Mouse (Mus musculus): ENCODE results near the gene Tnfsfm13. TPM values are rescaled to one million over a fixed set of nuclear protein-coding genes. Genes with fewer than 3 reads are reported as not detected.
A peak's percentile ranks its signal among the peaks of the same experiment; 100 is the strongest.

Tnfsfm13 gene
- polyA plus RNA-seq, 1 experiment from 2014 or later, result 3.0 TPM

DNA sequence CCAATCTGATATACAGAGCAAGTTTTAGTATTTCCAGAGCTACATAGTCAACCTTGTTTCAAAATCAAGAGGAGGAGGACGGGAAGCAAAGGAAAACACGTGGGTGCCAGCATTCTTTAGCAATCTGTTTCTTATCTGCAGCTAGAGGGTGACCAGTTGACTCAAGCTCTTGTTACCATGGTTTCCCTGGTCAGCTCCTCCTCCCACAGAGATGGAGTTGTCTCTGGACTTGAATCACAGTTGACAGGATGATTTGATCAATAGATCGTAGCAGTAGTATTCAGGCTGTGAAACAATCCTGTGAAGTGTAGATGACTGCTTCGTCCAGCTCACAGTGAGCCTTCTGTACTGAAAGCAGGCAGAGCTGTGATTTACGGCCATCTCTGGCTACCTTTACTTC, 20.0 kb upstream of the Tnfsfm13 start:
- Histone ChIP-seq H3K4me2 (ENCODE audit: low read depth, low read length) (no peak overlapping the region), H3K36me3 (ENCODE audit: control insufficient read depth, insufficient read depth, low read length) (no peaks in the 10 kb centered on the region), H3K9me3 (ENCODE audit: control insufficient read depth, low read length) (no peaks in the 10 kb centered on the region), H3K27me3 (replicated peaks; ENCODE audit: control insufficient read depth, insufficient read depth, low read length) (no peaks in the 10 kb centered on the region), H3K27ac (ENCODE audit: low read length) (no peak overlapping the region), H3K4me3 (ENCODE audit: low read length) (no peak overlapping the region), H3K9ac (ENCODE audit: low read depth, low read length) (no peak overlapping the region), H3K4me1 (ENCODE audit: control insufficient read depth, insufficient read depth, low read length) (peaks cover 5% of the 10 kb centered on the region)
- ATAC-seq, result peak; percentile 64
- 11% methylated on average over 5 of the region's 5 CpGs for WGBS

DNA sequence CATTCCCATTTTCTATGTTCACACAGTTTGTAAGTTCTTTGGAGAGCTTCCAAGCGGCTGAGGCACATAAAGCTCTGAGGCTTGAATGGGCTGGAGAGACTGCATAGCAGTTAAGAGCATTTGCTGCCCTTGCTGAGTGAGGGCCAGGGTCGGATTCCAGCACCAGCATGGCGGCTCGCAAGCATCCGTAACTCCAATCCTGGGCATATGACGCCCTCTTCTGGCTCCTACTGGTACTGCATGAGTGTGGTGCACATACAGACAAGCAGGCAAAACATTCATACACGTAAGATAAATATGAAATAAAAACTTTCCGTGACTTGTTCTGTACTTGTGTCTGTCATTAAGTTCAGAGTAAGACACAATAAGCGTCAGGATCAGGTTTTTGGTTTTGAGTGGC, 19.6 kb upstream of the Tnfsfm13 start:
- Histone ChIP-seq H3K27ac (ENCODE audit: low read length) (no peak overlapping the region), H3K36me3 (ENCODE audit: control insufficient read depth, insufficient read depth, low read length) (no peaks in the 10 kb centered on the region), H3K27me3 (replicated peaks; ENCODE audit: control insufficient read depth, insufficient read depth, low read length) (no peaks in the 10 kb centered on the region), H3K9ac (ENCODE audit: low read depth, low read length) (no peak overlapping the region), H3K4me2 (ENCODE audit: low read depth, low read length) (no peak overlapping the region), H3K4me3 (ENCODE audit: low read length) (no peak overlapping the region), H3K9me3 (ENCODE audit: control insufficient read depth, low read length) (no peaks in the 10 kb centered on the region), H3K4me1 (ENCODE audit: control insufficient read depth, insufficient read depth, low read length) (peaks cover 5% of the 10 kb centered on the region)
- ATAC-seq, result no peak
- 55% methylated on average over 9 of the region's 9 CpGs for WGBS

DNA sequence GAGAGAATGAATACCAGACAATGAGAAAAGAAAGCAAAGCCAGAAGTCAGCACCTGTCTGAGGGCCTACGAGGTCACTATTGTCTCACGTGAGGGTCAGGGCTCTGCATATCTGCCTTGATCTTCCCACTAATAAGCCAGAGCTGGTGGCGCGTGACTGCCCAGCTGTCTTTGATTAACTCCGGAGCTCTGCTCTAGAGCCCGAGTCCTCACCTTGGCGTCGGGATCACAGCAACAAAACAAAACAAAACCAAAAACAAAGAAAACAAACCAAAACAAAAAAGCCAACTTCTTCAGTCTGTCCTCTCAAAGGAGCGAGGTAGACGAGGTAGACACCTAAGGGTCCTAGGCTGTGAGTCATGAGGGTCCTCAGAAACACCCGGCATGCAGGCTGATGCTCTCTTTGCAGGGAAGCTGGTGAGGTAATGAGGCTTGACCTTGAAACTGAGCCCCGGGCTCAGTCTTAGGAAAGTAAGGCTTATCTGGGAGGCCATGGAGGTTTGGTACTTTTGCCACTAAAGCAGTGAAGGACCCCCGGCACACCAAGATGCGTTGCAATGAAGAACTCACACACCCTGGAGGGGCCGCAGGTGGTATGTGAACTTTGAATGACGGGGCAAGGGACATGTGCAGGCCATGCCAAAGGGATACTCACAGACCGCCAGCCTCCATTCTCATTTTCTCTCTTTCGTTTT, 18.9 kb upstream of the Tnfsfm13 start:
- H3K4me3 ChIP-seq (ENCODE audit: low read length), result no peak overlapping the region
- WGBS, result 74% methylated on average over 18 of the region's 18 CpGs

GRCm38 (mm10) chr11:69712954-69713672, 17.2 kb upstream of the Tnfsfm13 start:
- H3K4me3 ChIP-seq (ENCODE audit: low read length), result no peak overlapping the region
- H3K27me3 ChIP-seq (replicated peaks; ENCODE audit: control insufficient read depth, insufficient read depth, low read length), result no peaks in the 10 kb centered on the region
- H3K27ac ChIP-seq (ENCODE audit: low read length), result no peak overlapping the region
- H3K36me3 ChIP-seq (ENCODE audit: control insufficient read depth, insufficient read depth, low read length), result no peaks in the 10 kb centered on the region
- no peak overlapping the region for H3K4me2 ChIP-seq (ENCODE audit: low read depth, low read length)
- no peak overlapping the region for H3K9ac ChIP-seq (ENCODE audit: low read depth, low read length)
- 81% methylated on average over 20 of the region's 20 CpGs for WGBS
- ATAC-seq, result no peak
- H3K4me1 ChIP-seq (ENCODE audit: control insufficient read depth, insufficient read depth, low read length), result peaks cover 5% of the 10 kb centered on the region
- H3K9me3 ChIP-seq (ENCODE audit: control insufficient read depth, low read length), result no peaks in the 10 kb centered on the region

More for the DNA sequence above, 18.9 kb upstream of the Tnfsfm13 start:
- no peak overlapping the region for H3K4me2 ChIP-seq (ENCODE audit: low read depth, low read length)
- H3K36me3 ChIP-seq (ENCODE audit: control insufficient read depth, insufficient read depth, low read length), result no peaks in the 10 kb centered on the region
- no peaks in the 10 kb centered on the region for H3K27me3 ChIP-seq (replicated peaks; ENCODE audit: control insufficient read depth, insufficient read depth, low read length)
- no peak overlapping the region for H3K27ac ChIP-seq (ENCODE audit: low read length)
- no peaks in the 10 kb centered on the region for H3K9me3 ChIP-seq (ENCODE audit: control insufficient read depth, low read length)
- H3K9ac ChIP-seq (ENCODE audit: low read depth, low read length), result no peak overlapping the region
- peaks cover 5% of the 10 kb centered on the region for H3K4me1 ChIP-seq (ENCODE audit: control insufficient read depth, insufficient read depth, low read length)
- no peak for ATAC-seq

- H3K4me2 ChIP-seq (ENCODE audit: low read depth, low read length), result no peak overlapping the region
- H3K27me3 ChIP-seq (replicated peaks; ENCODE audit: control insufficient read depth, insufficient read depth, low read length), result no peaks in the 10 kb centered on the region
- H3K36me3 ChIP-seq (ENCODE audit: control insufficient read depth, insufficient read depth, low read length), result no peaks in the 10 kb centered on the region
- no peak overlapping the region for H3K9ac ChIP-seq (ENCODE audit: low read depth, low read length)
- no peak for ATAC-seq
- WGBS, result 70% methylated on average over 2 of the region's 2 CpGs
- H3K4me1 ChIP-seq (ENCODE audit: control insufficient read depth, insufficient read depth, low read length), result peaks cover 3% of the 10 kb centered on the region
- no peak overlapping the region for H3K27ac ChIP-seq (ENCODE audit: low read length)
- no peak overlapping the region for H3K4me3 ChIP-seq (ENCODE audit: low read length)
- H3K9me3 ChIP-seq (ENCODE audit: control insufficient read depth, low read length), result no peaks in the 10 kb centered on the region
These were observed 15.2 kb upstream of the Tnfsfm13 start for GRCm38 (mm10) chr11:69711082-69711481.

DNA sequence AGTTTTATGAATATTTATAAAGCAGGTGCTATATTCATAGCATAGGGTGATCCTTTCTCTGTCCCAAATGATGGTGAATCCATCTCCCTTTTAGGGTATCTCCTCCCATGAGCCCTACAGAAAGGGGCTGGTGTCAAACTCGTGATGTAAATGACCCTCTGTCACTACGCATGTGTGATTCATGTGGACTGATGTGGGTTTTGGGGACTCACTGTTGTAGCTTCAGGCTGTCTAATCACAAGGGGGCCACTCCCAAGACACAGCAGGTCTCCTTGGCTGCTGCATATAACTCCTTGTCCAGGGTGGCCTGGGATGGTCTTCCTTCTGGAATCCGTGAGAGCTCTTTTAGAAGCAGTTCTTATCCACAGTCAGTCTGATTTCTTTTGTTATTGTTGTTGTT, 14.6 kb upstream of the Tnfsfm13 start:
- no peak overlapping the region for H3K9ac ChIP-seq (ENCODE audit: low read depth, low read length)
- H3K27me3 ChIP-seq (replicated peaks; ENCODE audit: control insufficient read depth, insufficient read depth, low read length), result no peaks in the 10 kb centered on the region
- WGBS, result 74% methylated on average over 3 of the region's 3 CpGs
- no peaks in the 10 kb centered on the region for H3K9me3 ChIP-seq (ENCODE audit: control insufficient read depth, low read length)
- no peaks in the 10 kb centered on the region for H3K36me3 ChIP-seq (ENCODE audit: control insufficient read depth, insufficient read depth, low read length)
- no peak overlapping the region for H3K4me3 ChIP-seq (ENCODE audit: low read length)
- no peak overlapping the region for H3K27ac ChIP-seq (ENCODE audit: low read length)
- H3K4me1 ChIP-seq (ENCODE audit: control insufficient read depth, insufficient read depth, low read length), result no peaks in the 10 kb centered on the region; the same call in 1 of the 2 replicates
- ATAC-seq, result no peak
- no peak overlapping the region for H3K4me2 ChIP-seq (ENCODE audit: low read depth, low read length)

DNA sequence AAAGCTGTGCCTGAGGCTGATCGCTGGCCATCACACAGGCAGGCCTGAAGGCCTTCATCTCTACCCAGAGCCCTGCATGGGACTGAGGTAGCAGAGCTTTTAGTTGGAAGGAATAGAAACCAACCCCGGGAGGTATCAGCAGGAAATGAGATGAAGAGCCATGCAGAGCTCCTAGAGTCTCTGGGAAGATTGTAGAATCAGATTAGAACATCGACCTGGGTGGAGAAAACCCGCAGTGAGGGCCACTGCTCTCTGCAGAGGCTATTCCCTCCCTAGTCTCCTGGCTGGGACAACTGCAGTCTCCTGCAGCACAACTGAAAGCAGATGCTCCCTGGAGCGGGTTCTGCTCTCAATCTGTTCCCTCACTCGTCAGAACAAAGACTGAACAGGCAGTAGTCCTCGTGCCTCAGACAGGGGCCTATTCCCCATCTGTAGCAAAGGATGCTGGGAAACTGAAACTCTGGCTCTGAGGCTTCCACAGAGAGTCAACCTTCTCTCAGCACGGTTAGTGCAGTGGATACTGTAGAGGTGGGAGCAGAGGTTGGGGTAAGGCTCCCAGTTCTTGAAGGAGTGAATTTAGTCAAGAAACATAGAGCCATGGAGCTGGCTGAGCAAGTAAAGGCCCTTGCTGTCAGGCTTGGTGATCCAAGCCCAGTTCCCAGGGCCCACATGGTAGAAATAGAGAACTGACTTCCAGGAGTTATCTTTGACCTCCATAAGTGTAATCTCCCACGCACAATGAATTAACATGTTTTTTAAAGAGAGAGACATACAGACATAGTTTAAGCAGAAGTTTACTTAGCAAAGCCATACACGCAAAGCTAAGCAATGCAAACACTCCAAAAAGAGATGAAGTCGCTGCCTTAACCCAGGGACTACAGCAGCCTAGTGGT, 13.9 kb upstream of the Tnfsfm13 start:
- no peak for ATAC-seq
- Histone ChIP-seq H3K36me3 (ENCODE audit: control insufficient read depth, insufficient read depth, low read length) (no peaks in the 10 kb centered on the region), H3K9ac (ENCODE audit: low read depth, low read length) (peak overlapping the region; percentile 29; the same call in 1 of the 2 replicates), H3K27ac (ENCODE audit: low read length) (no peak overlapping the region), H3K27me3 (replicated peaks; ENCODE audit: control insufficient read depth, insufficient read depth, low read length) (no peaks in the 10 kb centered on the region), H3K4me3 (ENCODE audit: low read length) (no peak overlapping the region), H3K9me3 (ENCODE audit: control insufficient read depth, low read length) (no peaks in the 10 kb centered on the region), H3K4me1 (ENCODE audit: control insufficient read depth, insufficient read depth, low read length) (no peaks in the 10 kb centered on the region), H3K4me2 (ENCODE audit: low read depth, low read length) (no peak overlapping the region)
- WGBS, result 54% methylated on average over 11 of the region's 11 CpGs

GRCm38 (mm10) chr11:69708614-69709265, 12.8 kb upstream of the Tnfsfm13 start:
- Histone ChIP-seq H3K27ac (ENCODE audit: low read length) (no peak overlapping the region), H3K9me3 (ENCODE audit: control insufficient read depth, low read length) (no peaks in the 10 kb centered on the region), H3K9ac (ENCODE audit: low read depth, low read length) (no peak overlapping the region), H3K36me3 (ENCODE audit: control insufficient read depth, insufficient read depth, low read length) (no peaks in the 10 kb centered on the region), H3K4me2 (ENCODE audit: low read depth, low read length) (no peak overlapping the region), H3K4me1 (ENCODE audit: control insufficient read depth, insufficient read depth, low read length) (no peaks in the 10 kb centered on the region), H3K4me3 (ENCODE audit: low read length) (no peak overlapping the region), H3K27me3 (replicated peaks; ENCODE audit: control insufficient read depth, insufficient read depth, low read length) (no peaks in the 10 kb centered on the region)
- ATAC-seq, result no peak
- WGBS, result 74% methylated on average over 3 of the region's 3 CpGs

Measured in intestine, embryonic 16.5 days (tissue).